Mouse (Mus musculus): Measurements from ENCODE around the gene Fam171a2. TPM values are rescaled to one million over a fixed set of nuclear protein-coding genes. Genes with fewer than 3 reads are reported as not detected.
A peak's percentile ranks its signal among the peaks of the same experiment; 100 is the strongest.

Gene Fam171a2
- polyA plus RNA-seq, 1 experiment from 2014 or later = 2.8 TPM

GRCm38 (mm10) chr11:102448327-102448726 is 845 bp upstream of the Fam171a2 start:
- Histone ChIP-seq H3K9me3 (no peaks in the 10 kb centered on the region), H3K4me3 (peak overlapping the region; percentile 98; the same call in 1 of the 2 replicates), H3K27me3 (ENCODE audit: poor library complexity, severe bottlenecking) (peaks cover 65% of the 10 kb centered on the region), H3K27ac (no peak overlapping the region), H3K36me3 (replicated peaks) (peaks cover 9% of the 10 kb centered on the region), H3K4me1 (peaks cover 63% of the 10 kb centered on the region)
- 15% methylated on average over 8 of the region's 8 CpGs for WGBS
- DNase-seq (ENCODE audit: extremely low spot score, low spot score) = no peak

GRCm38 (mm10) chr11:102446581-102447461 is 661 bp downstream of the Fam171a2 start:
- peaks cover 57% of the 10 kb centered on the region for H3K4me1 ChIP-seq
- no peaks in the 10 kb centered on the region for H3K9me3 ChIP-seq
- DNase-seq (ENCODE audit: extremely low spot score, low spot score) = peak; percentile 74
- H3K36me3 ChIP-seq (replicated peaks) = peaks cover 23% of the 10 kb centered on the region
- under 1% methylated on average over 49 of the region's 49 CpGs for WGBS
- H3K4me3 ChIP-seq = peak overlapping the region; percentile 98
- peak overlapping the region; percentile 97 for H3K27ac ChIP-seq
- H3K27me3 ChIP-seq (ENCODE audit: poor library complexity, severe bottlenecking) = peaks cover 50% of the 10 kb centered on the region

GRCm38 (mm10) chr11:102445891-102446361 is 1.6 kb downstream of the Fam171a2 start:
- 22% methylated on average over 7 of the region's 7 CpGs for WGBS
- peaks cover 46% of the 10 kb centered on the region for H3K27me3 ChIP-seq (ENCODE audit: poor library complexity, severe bottlenecking)
- peak overlapping the region; percentile 98 for H3K4me3 ChIP-seq
- no peaks in the 10 kb centered on the region for H3K9me3 ChIP-seq
- H3K27ac ChIP-seq = peak overlapping the region; percentile 97
- peaks cover 57% of the 10 kb centered on the region for H3K4me1 ChIP-seq
- peaks cover 32% of the 10 kb centered on the region for H3K36me3 ChIP-seq (replicated peaks)
- DNase-seq (ENCODE audit: extremely low spot score, low spot score) = no peak

- Histone ChIP-seq H3K27ac (no peak overlapping the region; the same call in 1 of the 2 replicates), H3K36me3 (replicated peaks) (peaks cover 37% of the 10 kb centered on the region), H3K4me3 (peak overlapping the region; percentile 98), H3K27me3 (ENCODE audit: poor library complexity, severe bottlenecking) (peaks cover 45% of the 10 kb centered on the region), H3K9me3 (no peaks in the 10 kb centered on the region), H3K4me1 (peaks cover 57% of the 10 kb centered on the region)
- no peak for DNase-seq (ENCODE audit: extremely low spot score, low spot score)
- WGBS = 15% methylated on average over 10 of the region's 10 CpGs
These were observed 2.1 kb downstream of the Fam171a2 start for GRCm38 (mm10) chr11:102445264-102445890.

GRCm38 (mm10) chr11:102444781-102445180 is 2.7 kb downstream of the Fam171a2 start:
- Histone ChIP-seq H3K9me3 (no peaks in the 10 kb centered on the region), H3K36me3 (replicated peaks) (peaks cover 43% of the 10 kb centered on the region), H3K4me3 (peak overlapping the region; percentile 98), H3K27ac (no peak overlapping the region), H3K27me3 (ENCODE audit: poor library complexity, severe bottlenecking) (peaks cover 45% of the 10 kb centered on the region), H3K4me1 (peaks cover 57% of the 10 kb centered on the region)
- 6% methylated on average over 6 of the region's 6 CpGs for WGBS
- no peak for DNase-seq (ENCODE audit: extremely low spot score, low spot score)

- Histone ChIP-seq H3K27ac (no peak overlapping the region), H3K9me3 (no peaks in the 10 kb centered on the region), H3K27me3 (ENCODE audit: poor library complexity, severe bottlenecking) (peaks cover 45% of the 10 kb centered on the region), H3K4me3 (peak overlapping the region; percentile 12; the same call in 1 of the 2 replicates), H3K4me1 (peaks cover 57% of the 10 kb centered on the region), H3K36me3 (replicated peaks) (peaks cover 48% of the 10 kb centered on the region)
- DNase-seq (ENCODE audit: extremely low spot score, low spot score) = no peak
- 80% methylated on average over 3 of the region's 3 CpGs for WGBS
These were observed 3.2 kb downstream of the Fam171a2 start for GRCm38 (mm10) chr11:102444321-102444720.

GRCm38 (mm10) chr11:102443740-102444139 is 3.7 kb downstream of the Fam171a2 start:
- H3K9me3 ChIP-seq = no peaks in the 10 kb centered on the region
- no peak overlapping the region for H3K27ac ChIP-seq
- peaks cover 45% of the 10 kb centered on the region for H3K27me3 ChIP-seq (ENCODE audit: poor library complexity, severe bottlenecking)
- H3K36me3 ChIP-seq (replicated peaks) = peaks cover 54% of the 10 kb centered on the region
- WGBS = 72% methylated on average over 12 of the region's 12 CpGs
- H3K4me1 ChIP-seq = peaks cover 58% of the 10 kb centered on the region
- H3K4me3 ChIP-seq = peak overlapping the region; percentile 12; the same call in 1 of the 2 replicates
- DNase-seq (ENCODE audit: extremely low spot score, low spot score) = no peak

GRCm38 (mm10) chr11:102442089-102442488 is 5.4 kb downstream of the Fam171a2 start:
- H3K36me3 ChIP-seq (replicated peaks) = peaks cover 70% of the 10 kb centered on the region
- 95% methylated on average over 6 of the region's 6 CpGs for WGBS
- peaks cover 58% of the 10 kb centered on the region for H3K4me1 ChIP-seq
- H3K27ac ChIP-seq = no peak overlapping the region
- no peak overlapping the region for H3K4me3 ChIP-seq
- no peak for DNase-seq (ENCODE audit: extremely low spot score, low spot score)
- H3K27me3 ChIP-seq (ENCODE audit: poor library complexity, severe bottlenecking) = peaks cover 50% of the 10 kb centered on the region
- H3K9me3 ChIP-seq = no peaks in the 10 kb centered on the region

GRCm38 (mm10) chr11:102441434-102441833 is 6.0 kb downstream of the Fam171a2 start:
- H3K4me1 ChIP-seq = peaks cover 56% of the 10 kb centered on the region
- H3K27me3 ChIP-seq (ENCODE audit: poor library complexity, severe bottlenecking) = peaks cover 56% of the 10 kb centered on the region
- no peaks in the 10 kb centered on the region for H3K9me3 ChIP-seq
- H3K36me3 ChIP-seq (replicated peaks) = peaks cover 76% of the 10 kb centered on the region
- H3K4me3 ChIP-seq = no peak overlapping the region
- no peak for DNase-seq (ENCODE audit: extremely low spot score, low spot score)
- 85% methylated on average over 3 of the region's 3 CpGs for WGBS
- H3K27ac ChIP-seq = no peak overlapping the region

- 92% methylated on average over 8 of the region's 8 CpGs for WGBS
- Histone ChIP-seq H3K27ac (no peak overlapping the region), H3K4me1 (peaks cover 44% of the 10 kb centered on the region), H3K9me3 (no peaks in the 10 kb centered on the region), H3K4me3 (no peak overlapping the region), H3K36me3 (replicated peaks) (peaks cover 88% of the 10 kb centered on the region), H3K27me3 (ENCODE audit: poor library complexity, severe bottlenecking) (peaks cover 58% of the 10 kb centered on the region)
- DNase-seq (ENCODE audit: extremely low spot score, low spot score) = no peak
These were observed 7.2 kb downstream of the Fam171a2 start for GRCm38 (mm10) chr11:102440255-102440654.

- WGBS = 78% methylated on average over 14 of the region's 14 CpGs
- DNase-seq (ENCODE audit: extremely low spot score, low spot score) = no peak
- H3K4me3 ChIP-seq = 0 out of 2 replicates have a peak overlapping the region, but pooled peaks have one; percentile 52
- H3K27me3 ChIP-seq (ENCODE audit: poor library complexity, severe bottlenecking) = peaks cover 61% of the 10 kb centered on the region
- no peaks in the 10 kb centered on the region for H3K9me3 ChIP-seq
- H3K27ac ChIP-seq = no peak overlapping the region
- H3K36me3 ChIP-seq (replicated peaks) = peaks cover 96% of the 10 kb centered on the region
- H3K4me1 ChIP-seq = peaks cover 35% of the 10 kb centered on the region
These were observed 8.1 kb downstream of the Fam171a2 start for GRCm38 (mm10) chr11:102439093-102440082.
